Mouse (Mus musculus): ENCODE measurements around the gene Sergef. TPM values are rescaled to one million over a fixed set of nuclear protein-coding genes. Genes with fewer than 3 reads are reported as not detected.
"Not testable (repeated sequence)": the region's sequence is repeated elsewhere in the genome, so short reads cannot be mapped to it uniquely, and the experiment has no call there.

The Sergef gene
- not detected in 2 replicates for polyA plus RNA-seq (2012; ENCODE audit: insufficient read depth, insufficient read length, low replicate concordance, missing spikeins)

GRCm38 (mm10) chr7:46639692-46640031 is at the start of gene Sergef:
TSS of gene Sergef (minus strand) at chr7:46639807.
- peak within 1 kb of the TSS; percentile 68 for H3K4me3 ChIP-seq (ENCODE audit: insufficient read depth, low read depth, low read length)
- TF ChIP-seq POLR2A (IDR thresholded peaks at IDR 0.05; ENCODE audit: insufficient read depth, low read depth, low read length): peak; percentile 49
- TF ChIP-seq CTCF (IDR thresholded peaks at IDR 0.05; ENCODE audit: insufficient read depth, low read depth, low read length): no peak
- under 1% methylated on average over 30 of the region's 30 CpGs for WGBS
- H3K4me1 ChIP-seq (ENCODE audit: control insufficient read depth, insufficient read depth, low read length): peaks cover 5% of the 10 kb centered on the region; the same call in 1 of the 2 replicates
- H3K27ac ChIP-seq (ENCODE audit: insufficient read depth, low read depth, low read length): peak within 1 kb of the TSS; percentile 69

DNA sequence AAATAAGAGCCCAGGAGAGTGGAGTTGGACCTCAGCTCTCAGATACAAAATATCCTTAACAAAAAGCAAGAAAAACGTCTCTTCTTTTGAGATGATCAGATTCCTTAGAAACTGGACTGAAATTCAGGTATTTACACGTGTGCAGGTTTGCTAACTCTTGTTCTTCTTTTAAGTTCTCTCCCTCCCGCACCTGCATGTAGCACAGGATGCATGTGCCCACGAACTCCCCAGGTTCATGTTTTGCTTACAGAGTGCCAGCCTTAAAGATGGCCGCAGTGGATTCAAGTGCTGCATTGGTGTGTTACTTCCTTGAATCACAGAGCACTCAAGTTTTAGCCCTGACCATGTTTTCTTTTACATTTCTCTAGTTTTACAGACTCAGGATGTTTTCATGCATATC is 47.2 kb upstream of the Sergef start:
- no peak for TF ChIP-seq CTCF (IDR thresholded peaks at IDR 0.05; ENCODE audit: insufficient read depth, low read depth, low read length)
- no peak for TF ChIP-seq POLR2A (IDR thresholded peaks at IDR 0.05; ENCODE audit: insufficient read depth, low read depth, low read length)
- no peaks in the 10 kb centered on the region for H3K4me1 ChIP-seq (ENCODE audit: control insufficient read depth, insufficient read depth, low read length)
- no peak overlapping the region for H3K4me3 ChIP-seq (ENCODE audit: insufficient read depth, low read depth, low read length)
- no peak overlapping the region for H3K27ac ChIP-seq (ENCODE audit: insufficient read depth, low read depth, low read length)
- WGBS: 86% methylated on average over 5 of the region's 5 CpGs

- TF ChIP-seq POLR2A (IDR thresholded peaks at IDR 0.05; ENCODE audit: insufficient read depth, low read depth, low read length): no peak
- TF ChIP-seq CTCF (IDR thresholded peaks at IDR 0.05; ENCODE audit: insufficient read depth, low read depth, low read length): no peak
- Histone ChIP-seq H3K4me1 (ENCODE audit: control insufficient read depth, insufficient read depth, low read length) (no peaks in the 10 kb centered on the region), H3K27ac (ENCODE audit: insufficient read depth, low read depth, low read length) (no peak overlapping the region), H3K4me3 (ENCODE audit: insufficient read depth, low read depth, low read length) (no peak overlapping the region)
These were observed 41.1 kb upstream of the Sergef start for GRCm38 (mm10) chr7:46680732-46681131.

GRCm38 (mm10) chr7:46679044-46679443 is 39.4 kb upstream of the Sergef start:
- H3K4me3 ChIP-seq (ENCODE audit: insufficient read depth, low read depth, low read length); H3K4me1 ChIP-seq (ENCODE audit: control insufficient read depth, insufficient read depth, low read length); H3K27ac ChIP-seq (ENCODE audit: insufficient read depth, low read depth, low read length): not testable (repeated sequence)
- 68% methylated on average over 7 of the region's 7 CpGs for WGBS

- H3K4me1 ChIP-seq (ENCODE audit: control insufficient read depth, insufficient read depth, low read length): no peaks in the 10 kb centered on the region
- 95% methylated on average over 3 of the region's 3 CpGs for WGBS
These were observed 38.8 kb upstream of the Sergef start for GRCm38 (mm10) chr7:46678417-46678816.

GRCm38 (mm10) chr7:46676808-46677360 is 37.3 kb upstream of the Sergef start:
- WGBS: 70% methylated on average over 5 of the region's 5 CpGs
- no peak overlapping the region for H3K27ac ChIP-seq (ENCODE audit: insufficient read depth, low read depth, low read length)
- TF ChIP-seq CTCF (IDR thresholded peaks at IDR 0.05; ENCODE audit: insufficient read depth, low read depth, low read length): no peak
- no peak for TF ChIP-seq POLR2A (IDR thresholded peaks at IDR 0.05; ENCODE audit: insufficient read depth, low read depth, low read length)

More at GRCm38 (mm10) chr7:46678417-46678816, 38.8 kb upstream of the Sergef start:
- Histone ChIP-seq H3K27ac (ENCODE audit: insufficient read depth, low read depth, low read length) (no peak overlapping the region), H3K4me3 (ENCODE audit: insufficient read depth, low read depth, low read length) (no peak overlapping the region)
- TF ChIP-seq CTCF (IDR thresholded peaks at IDR 0.05; ENCODE audit: insufficient read depth, low read depth, low read length): no peak
- TF ChIP-seq POLR2A (IDR thresholded peaks at IDR 0.05; ENCODE audit: insufficient read depth, low read depth, low read length): no peak

GRCm38 (mm10) chr7:46675886-46676285 is 36.3 kb upstream of the Sergef start:
- Histone ChIP-seq H3K27ac (ENCODE audit: insufficient read depth, low read depth, low read length) (no peak overlapping the region), H3K4me3 (ENCODE audit: insufficient read depth, low read depth, low read length) (no peak overlapping the region), H3K4me1 (ENCODE audit: control insufficient read depth, insufficient read depth, low read length) (no peaks in the 10 kb centered on the region)
- 87% methylated on average over 8 of the region's 8 CpGs for WGBS
- no peak for TF ChIP-seq CTCF (IDR thresholded peaks at IDR 0.05; ENCODE audit: insufficient read depth, low read depth, low read length)
- TF ChIP-seq POLR2A (IDR thresholded peaks at IDR 0.05; ENCODE audit: insufficient read depth, low read depth, low read length): no peak

More at GRCm38 (mm10) chr7:46676808-46677360, 37.3 kb upstream of the Sergef start:
- Histone ChIP-seq H3K4me3 (ENCODE audit: insufficient read depth, low read depth, low read length) (no peak overlapping the region), H3K4me1 (ENCODE audit: control insufficient read depth, insufficient read depth, low read length) (no peaks in the 10 kb centered on the region)

GRCm38 (mm10) chr7:46675061-46675460 is 35.5 kb upstream of the Sergef start:
- no peaks in the 10 kb centered on the region for H3K4me1 ChIP-seq (ENCODE audit: control insufficient read depth, insufficient read depth, low read length)
- 89% methylated on average over 7 of the region's 7 CpGs for WGBS
- no peak for TF ChIP-seq POLR2A (IDR thresholded peaks at IDR 0.05; ENCODE audit: insufficient read depth, low read depth, low read length)
- no peak for TF ChIP-seq CTCF (IDR thresholded peaks at IDR 0.05; ENCODE audit: insufficient read depth, low read depth, low read length)
- no peak overlapping the region for H3K27ac ChIP-seq (ENCODE audit: insufficient read depth, low read depth, low read length)
- H3K4me3 ChIP-seq (ENCODE audit: insufficient read depth, low read depth, low read length): no peak overlapping the region

DNA sequence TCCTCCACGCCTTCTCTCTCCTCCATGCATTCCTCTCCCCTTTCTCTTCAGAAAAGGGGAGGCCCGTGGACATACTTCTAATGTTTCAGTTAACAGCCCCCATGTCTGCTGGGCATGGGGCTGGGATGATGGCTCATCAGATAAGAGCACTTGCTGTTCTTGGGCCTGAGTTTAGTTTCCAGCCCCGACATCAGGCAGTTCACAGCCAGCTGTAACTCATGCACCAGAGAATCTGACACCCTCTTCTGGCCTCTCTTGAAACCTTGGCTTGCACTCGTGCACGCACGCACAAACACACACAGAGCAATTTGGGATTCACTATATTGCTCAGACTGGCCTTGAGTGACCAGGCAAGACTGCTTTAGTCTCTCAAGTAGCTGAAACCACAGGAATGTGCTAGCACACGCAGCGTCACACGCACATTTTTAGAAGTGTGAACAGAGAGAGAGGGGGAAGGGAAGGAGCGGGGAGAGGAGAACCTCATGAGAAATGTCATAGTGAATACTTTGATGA is 32.6 kb upstream of the Sergef start, which contains the start of gene Tph1:
Gene Tph1, minus strand, starts transcription at position 378 of the 513 bp plus-strand sequence.
- 74% methylated on average over 10 of the region's 10 CpGs for WGBS
- Histone ChIP-seq H3K4me3 (ENCODE audit: insufficient read depth, low read depth, low read length) (no peak within 1 kb of the TSS), H3K4me1 (ENCODE audit: control insufficient read depth, insufficient read depth, low read length) (peaks cover 2% of the 10 kb centered on the region), H3K27ac (ENCODE audit: insufficient read depth, low read depth, low read length) (no peak within 1 kb of the TSS)
- TF ChIP-seq POLR2A (IDR thresholded peaks at IDR 0.05; ENCODE audit: insufficient read depth, low read depth, low read length) (no peak), CTCF (IDR thresholded peaks at IDR 0.05; ENCODE audit: insufficient read depth, low read depth, low read length) (no peak)

All from olfactory bulb, adult 2 months (tissue).